Mouse (Mus musculus) forebrain, embryonic 11.5 days (tissue): ENCODE data around the gene Trappc3. TPM values are rescaled to one million over a fixed set of nuclear protein-coding genes. Genes with fewer than 3 reads are reported as not detected.

Source experiments
- ATAC-seq: fragments of 200-750 bp; cut with Nextera tagmentation; replicated peaks from 2 replicates; pipeline ENCODE4 v1.8.0; 2017; ENCODE audit warnings: moderate TSS enrichment; ENCODE audit not compliant: low FRiP score
- DNase-seq: peaks from one replicate; pipeline ENCODE4 v3.0.0-alpha.2; 2017; ENCODE audit warnings: low spot score
- H3K27ac ChIP-seq: fragments of 300-500 bp; sonication (generic); 2 replicates; pipeline ENCODE4 v1.5.1; 2014; ENCODE audit warnings: low read depth, low read length
- H3K27me3 ChIP-seq: fragments of 300-500 bp; sonication (generic); 2 replicates; pipeline ENCODE4 v1.6.1; 2014; ENCODE audit warnings: mild to moderate bottlenecking, low read length, mixed read lengths; ENCODE audit not compliant: control insufficient read depth, insufficient read depth
- H3K36me3 ChIP-seq: fragments of 300-500 bp; sonication (generic); 2 replicates; pipeline ENCODE4 v1.6.1; 2014; ENCODE audit warnings: mild to moderate bottlenecking, low read length, moderate library complexity, mixed read lengths; ENCODE audit not compliant: control insufficient read depth, insufficient read depth
- H3K4me1 ChIP-seq: fragments of 300-500 bp; sonication (generic); replicated peaks from 2 replicates; pipeline ENCODE4 v1.6.1; 2014; ENCODE audit warnings: low read length, mixed read lengths; ENCODE audit not compliant: control insufficient read depth, insufficient read depth
- H3K4me2 ChIP-seq: fragments of 300-500 bp; sonication (generic); 2 replicates; pipeline ENCODE4 v1.6.1; 2014; ENCODE audit warnings: low read depth, mild to moderate bottlenecking, low read length, moderate library complexity, mixed read lengths; ENCODE audit not compliant: severe bottlenecking
- H3K4me3 ChIP-seq: fragments of 300-500 bp; sonication (generic); 2 replicates; pipeline ENCODE4 v1.5.1; 2014; ENCODE audit warnings: low read depth, low read length
- H3K9ac ChIP-seq: fragments of 300-500 bp; sonication (generic); 2 replicates; pipeline ENCODE4 v1.6.1; 2014; ENCODE audit warnings: low read length
- H3K9me3 ChIP-seq: fragments of 300-500 bp; sonication (generic); 2 replicates; pipeline ENCODE4 v1.6.1; 2016; ENCODE audit warnings: low read length, mixed read lengths; ENCODE audit not compliant: control insufficient read depth
- WGBS: fragments of 180-500 bp; shearing (Covaris S2); extraction: QIAGEN DNeasy Blood & Tissue Kit; methylation state at CpG from one replicate; pipeline ENCODE4 v1.1.7; 2014; 5-methylcytosine and 5-hydroxymethylcytosine counted together
- polyA plus RNA-seq: library from polyadenylated mRNA; unstranded; fragments of >200 nt; fragmentation: Nextera tagmentation; extraction: Ambion mirVana; gene quantifications from 2 replicates; pipeline ENCODE4 v1.2.1, GENCODE M21; 2014

Trappc3 gene
- polyA plus RNA-seq, 1 experiment from 2014 or later: 23.3 TPM

DNA sequence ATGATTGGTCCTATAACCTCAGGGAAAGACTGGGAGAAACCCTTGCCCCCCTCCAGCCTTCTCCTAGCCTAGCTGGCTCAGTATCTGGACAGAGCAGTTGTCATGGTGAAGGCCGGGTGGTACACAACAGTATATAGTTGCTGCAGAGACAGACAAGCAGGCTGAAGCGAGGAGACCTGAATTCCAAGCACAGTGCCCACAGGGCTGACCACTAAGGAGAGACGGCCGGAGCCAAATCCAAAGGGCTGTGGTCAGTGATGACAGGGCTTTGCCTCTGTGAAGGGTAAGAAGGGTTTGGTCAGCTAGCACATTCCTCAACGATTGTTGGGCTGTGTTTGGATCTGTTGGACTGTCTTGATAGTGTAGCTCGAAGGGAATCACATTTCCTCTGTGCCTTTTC, 859 bp upstream of the Trappc3 start:
- Histone ChIP-seq H3K9ac (no peak overlapping the region), H3K4me2 (no peak overlapping the region), H3K4me1 (peaks cover 29% of the 10 kb centered on the region), H3K9me3 (no peaks in the 10 kb centered on the region), H3K4me3 (no peak overlapping the region), H3K27ac (peak overlapping the region; percentile 28; the same call in 1 of the 2 replicates), H3K36me3 (no peaks in the 10 kb centered on the region), H3K27me3 (no peaks in the 10 kb centered on the region)
- 73% methylated on average over 6 of the region's 6 CpGs for WGBS
- no peak for ATAC-seq
- no peak for DNase-seq

DNA sequence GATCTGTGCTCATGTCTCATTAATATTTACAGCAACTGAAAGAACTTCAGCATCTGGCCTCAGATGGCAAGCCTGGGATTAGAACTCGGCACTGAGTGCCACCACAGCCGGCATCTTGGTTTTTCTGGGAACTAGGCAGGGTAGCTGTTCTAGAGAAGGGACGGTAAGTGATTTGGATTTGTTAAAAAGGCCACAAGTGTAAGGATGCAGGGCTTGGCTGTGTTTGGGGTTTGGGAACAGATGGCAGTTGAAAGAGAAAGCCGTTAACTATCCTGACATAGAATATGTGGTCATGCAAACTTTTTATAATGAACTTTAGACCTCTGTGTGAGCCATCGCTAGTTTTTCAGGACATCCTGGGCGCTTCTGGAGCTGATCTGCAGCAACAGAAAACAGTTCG, 450 bp upstream of the Trappc3 start:
- Histone ChIP-seq H3K4me2 (no peak overlapping the region; the same call in 1 of the 2 replicates), H3K27me3 (no peaks in the 10 kb centered on the region), H3K27ac (no peak overlapping the region), H3K36me3 (no peaks in the 10 kb centered on the region), H3K4me1 (peaks cover 29% of the 10 kb centered on the region), H3K4me3 (no peak overlapping the region), H3K9ac (no peak overlapping the region), H3K9me3 (no peaks in the 10 kb centered on the region)
- 56% methylated on average over 7 of the region's 7 CpGs for WGBS
- ATAC-seq: no peak
- no peak for DNase-seq

DNA sequence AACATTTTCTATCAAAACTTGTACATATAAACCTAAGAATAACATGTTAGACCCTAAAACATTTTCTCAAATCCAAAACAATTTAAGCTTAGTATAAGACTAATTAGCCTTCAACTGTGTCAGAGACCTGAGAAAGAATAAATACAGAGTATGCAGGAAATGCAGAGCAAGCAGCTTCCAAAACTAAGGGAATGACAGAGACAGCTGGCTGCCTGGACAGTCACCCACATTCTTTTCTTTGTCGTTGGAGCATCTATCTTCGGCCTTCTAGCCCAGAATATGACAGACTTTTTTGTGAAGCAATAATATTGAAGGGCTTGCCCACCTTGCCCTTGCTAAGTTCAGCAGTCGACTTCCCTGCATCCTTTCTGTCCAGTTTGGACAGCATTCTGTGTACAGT, 7.2 kb downstream of the Trappc3 start:
- H3K27me3 ChIP-seq: no peaks in the 10 kb centered on the region
- 86% methylated on average over 3 of the region's 3 CpGs for WGBS
- no peak overlapping the region for H3K9ac ChIP-seq
- H3K9me3 ChIP-seq: no peaks in the 10 kb centered on the region
- no peak overlapping the region for H3K4me2 ChIP-seq
- H3K36me3 ChIP-seq: no peaks in the 10 kb centered on the region; the same call in none of the 2 replicates
- ATAC-seq (no peak), DNase-seq (no peak)
- H3K4me3 ChIP-seq: no peak overlapping the region
- no peaks in the 10 kb centered on the region for H3K4me1 ChIP-seq
- no peak overlapping the region for H3K27ac ChIP-seq

DNA sequence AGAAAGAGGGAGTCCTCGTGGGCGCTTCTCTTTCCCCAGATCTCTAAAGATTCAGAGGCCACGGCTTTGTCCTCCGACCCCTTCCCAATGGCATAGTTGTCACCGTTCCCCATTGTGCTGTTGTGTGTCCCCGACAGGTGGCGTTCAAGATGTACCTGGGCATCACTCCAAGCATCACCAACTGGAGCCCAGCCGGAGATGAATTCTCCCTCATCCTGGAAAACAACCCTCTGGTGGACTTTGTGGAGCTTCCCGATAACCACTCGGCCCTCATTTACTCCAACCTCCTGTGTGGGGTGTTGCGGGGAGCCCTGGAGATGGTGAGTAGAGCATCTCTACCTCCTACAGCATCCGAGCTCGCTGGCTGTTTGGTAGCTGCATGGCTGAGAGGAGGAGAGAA, 11.6 kb downstream of the Trappc3 start:
- Histone ChIP-seq H3K9me3 (no peaks in the 10 kb centered on the region), H3K9ac (no peak overlapping the region), H3K4me2 (no peak overlapping the region), H3K4me3 (no peak overlapping the region), H3K36me3 (no peaks in the 10 kb centered on the region; the same call in none of the 2 replicates), H3K27ac (no peak overlapping the region), H3K4me1 (no peaks in the 10 kb centered on the region), H3K27me3 (no peaks in the 10 kb centered on the region)
- WGBS: 69% methylated on average over 13 of the region's 13 CpGs
- ATAC-seq (no peak), DNase-seq (no peak)

DNA sequence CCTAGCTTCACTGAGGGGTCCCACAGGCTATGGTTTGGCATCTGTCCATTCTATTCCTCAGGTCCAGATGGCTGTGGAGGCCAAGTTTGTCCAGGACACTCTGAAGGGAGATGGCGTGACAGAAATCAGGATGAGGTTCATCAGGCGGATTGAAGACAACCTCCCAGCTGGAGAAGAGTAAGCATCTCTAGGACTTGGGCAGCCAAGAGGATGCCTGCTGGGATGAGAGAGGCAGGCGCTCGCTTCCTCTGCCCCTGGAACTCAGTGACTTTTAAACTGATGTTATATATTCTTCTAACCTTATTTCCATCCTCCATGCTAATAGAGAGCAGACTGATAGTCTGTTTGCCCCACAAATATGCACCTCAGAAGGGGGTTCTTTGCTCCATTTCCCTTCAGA, 13.0 kb downstream of the Trappc3 start:
- H3K27ac ChIP-seq: no peak overlapping the region
- no peak overlapping the region for H3K9ac ChIP-seq
- H3K4me1 ChIP-seq: no peaks in the 10 kb centered on the region
- no peaks in the 10 kb centered on the region for H3K27me3 ChIP-seq
- H3K4me2 ChIP-seq: no peak overlapping the region
- DNase-seq (no peak), ATAC-seq (no peak)
- no peak overlapping the region for H3K4me3 ChIP-seq
- H3K9me3 ChIP-seq: no peaks in the 10 kb centered on the region
- WGBS: 90% methylated on average over 4 of the region's 4 CpGs
- H3K36me3 ChIP-seq: no peaks in the 10 kb centered on the region; the same call in none of the 2 replicates

DNA sequence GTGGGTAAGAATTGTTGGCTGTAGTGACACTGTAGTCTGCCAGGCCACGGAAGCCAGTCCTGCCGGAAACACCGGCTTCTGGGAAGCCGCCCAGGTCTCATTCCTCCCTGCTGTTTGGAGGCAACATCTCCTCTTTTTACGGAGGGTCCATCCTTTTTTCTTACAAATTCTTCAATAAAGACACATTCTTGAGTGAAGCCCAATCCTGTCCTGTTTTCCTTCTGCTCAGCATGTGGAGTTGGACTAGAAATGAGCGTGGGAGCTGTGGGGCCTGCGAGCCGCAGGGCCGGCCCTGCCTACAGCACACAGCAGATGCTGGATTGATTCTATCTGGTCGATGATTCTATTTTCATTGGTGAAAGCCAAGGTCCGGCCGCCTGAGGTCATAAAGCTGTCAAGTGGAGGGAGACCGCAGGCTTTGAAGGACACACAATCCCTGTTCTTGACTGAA, 13.6 kb downstream of the Trappc3 start:
- Histone ChIP-seq H3K9me3 (no peaks in the 10 kb centered on the region), H3K36me3 (no peaks in the 10 kb centered on the region; the same call in none of the 2 replicates), H3K27me3 (no peaks in the 10 kb centered on the region), H3K4me2 (no peak overlapping the region), H3K4me1 (no peaks in the 10 kb centered on the region), H3K4me3 (no peak overlapping the region), H3K27ac (no peak overlapping the region), H3K9ac (no peak overlapping the region)
- ATAC-seq: no peak
- 91% methylated on average over 13 of the region's 13 CpGs for WGBS
- no peak for DNase-seq

DNA sequence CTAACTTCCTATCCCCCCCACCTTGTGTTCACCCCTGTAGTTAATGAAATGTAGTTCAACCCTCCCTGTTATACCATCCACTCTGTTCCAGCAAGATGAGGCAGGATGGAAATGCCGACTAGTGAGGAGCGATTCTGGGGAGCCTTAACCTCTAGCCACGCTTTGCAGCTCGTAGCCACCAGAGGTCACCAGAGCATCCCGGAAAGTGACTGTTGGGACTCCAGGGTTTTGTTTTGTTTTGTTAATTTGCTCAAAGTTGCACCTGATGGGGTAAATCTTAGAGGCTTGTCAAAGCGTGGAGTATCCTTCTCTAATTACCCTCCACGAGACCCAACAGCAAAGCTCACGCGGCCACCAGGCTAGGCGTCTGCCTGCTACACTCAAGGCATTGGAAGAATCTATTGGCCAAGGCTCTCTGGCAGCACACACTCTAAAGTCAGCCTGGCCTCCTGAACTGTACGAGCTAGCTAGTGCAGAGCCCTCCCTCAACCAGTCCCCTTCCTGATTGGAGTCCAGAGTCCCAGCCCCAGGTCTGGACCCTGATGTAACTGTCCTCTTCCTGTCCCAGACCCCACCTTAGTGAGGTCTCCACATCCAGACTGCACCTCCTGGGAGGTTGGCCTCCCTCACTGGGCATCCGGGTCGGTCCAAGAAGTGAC, 15.9 kb downstream of the Trappc3 start:
- ATAC-seq (peak; percentile 55; the same call in 1 of the 2 replicates), DNase-seq (peak; percentile 71)
- H3K9me3 ChIP-seq: no peaks in the 10 kb centered on the region
- no peak overlapping the region for H3K27ac ChIP-seq
- 6% methylated on average over 13 of the region's 13 CpGs for WGBS
- no peak overlapping the region for H3K4me2 ChIP-seq
- H3K4me1 ChIP-seq: no peaks in the 10 kb centered on the region
- H3K36me3 ChIP-seq: no peaks in the 10 kb centered on the region; the same call in 1 of the 2 replicates
- no peak overlapping the region for H3K9ac ChIP-seq
- H3K27me3 ChIP-seq: no peaks in the 10 kb centered on the region
- H3K4me3 ChIP-seq: no peak overlapping the region

DNA sequence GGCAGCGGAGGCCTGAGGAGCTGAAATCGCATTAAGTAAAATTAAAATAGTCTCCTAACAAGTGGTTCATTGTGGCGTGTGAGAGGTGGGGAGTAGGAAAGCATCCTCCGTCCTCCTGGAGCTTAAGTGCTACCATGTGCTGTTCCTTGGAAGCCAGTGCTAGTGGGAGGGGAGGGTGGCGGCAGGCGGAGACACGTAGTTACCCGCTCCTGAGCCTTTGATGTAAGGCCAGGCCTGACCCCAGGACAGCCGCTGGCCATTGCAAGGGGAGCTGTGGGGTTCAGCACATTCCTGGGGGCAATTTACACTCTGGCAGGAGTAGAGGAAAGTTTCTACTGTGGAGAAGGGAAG, 16.4 kb downstream of the Trappc3 start:
- Histone ChIP-seq H3K27ac (no peak overlapping the region), H3K27me3 (no peaks in the 10 kb centered on the region), H3K4me3 (no peak overlapping the region), H3K4me2 (no peak overlapping the region), H3K9me3 (no peaks in the 10 kb centered on the region), H3K4me1 (no peaks in the 10 kb centered on the region), H3K9ac (0 out of 2 replicates have a peak overlapping the region, but pooled peaks have one; percentile 8), H3K36me3 (no peaks in the 10 kb centered on the region; the same call in 1 of the 2 replicates)
- 29% methylated on average over 9 of the region's 9 CpGs for WGBS
- ATAC-seq: no peak
- DNase-seq: no peak

DNA sequence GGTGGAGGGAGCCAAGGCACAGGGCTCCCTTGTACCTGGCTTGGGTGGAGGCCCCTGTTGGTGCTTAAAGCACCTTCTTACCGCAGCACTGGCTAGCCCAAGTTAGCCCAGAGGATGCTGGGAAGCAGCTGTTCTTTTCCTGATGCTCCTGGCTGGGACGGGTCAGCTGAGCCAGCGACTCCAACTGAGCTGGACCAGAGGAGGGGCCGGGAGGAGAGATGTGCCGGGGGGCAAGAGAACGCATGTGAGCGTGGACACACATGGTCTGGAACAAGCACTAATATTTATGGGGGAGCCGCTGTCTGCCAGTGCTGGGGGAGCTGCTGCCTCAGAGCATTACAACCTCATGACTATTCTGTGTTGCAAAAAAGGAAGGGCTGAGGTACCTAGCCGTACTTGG, 16.8 kb downstream of the Trappc3 start:
- H3K36me3 ChIP-seq: no peaks in the 10 kb centered on the region; the same call in 1 of the 2 replicates
- WGBS: 59% methylated on average over 9 of the region's 9 CpGs
- ATAC-seq (no peak), DNase-seq (no peak)
- H3K9me3 ChIP-seq: no peaks in the 10 kb centered on the region
- no peak overlapping the region for H3K4me3 ChIP-seq
- no peak overlapping the region for H3K4me2 ChIP-seq
- no peaks in the 10 kb centered on the region for H3K4me1 ChIP-seq
- no peaks in the 10 kb centered on the region for H3K27me3 ChIP-seq
- 0 out of 2 replicates have a peak overlapping the region, but pooled peaks have one; percentile 8 for H3K9ac ChIP-seq
- no peak overlapping the region for H3K27ac ChIP-seq
